Mouse (Mus musculus) intestine, embryonic 16.5 days (tissue): ENCODE measurements around the gene Prickle2. TPM values are rescaled to one million over a fixed set of nuclear protein-coding genes. Genes with fewer than 3 reads are reported as not detected.

Source experiments
- ATAC-seq: fragments of 200-750 bp; cut with Nextera tagmentation; 2 replicates; pipeline ENCODE4 v1.8.0; 2017; ENCODE audit warnings: moderate TSS enrichment, moderate library complexity
- H3K27ac ChIP-seq: fragments of 300-500 bp; sonication (generic); 2 replicates; pipeline ENCODE4 v1.5.1; 2014; ENCODE audit warnings: mild to moderate bottlenecking, low read length
- H3K27me3 ChIP-seq: fragments of 300-500 bp; sonication (generic); replicated peaks from 2 replicates; pipeline ENCODE4 v1.6.1; 2014; ENCODE audit warnings: low read length, control low read depth, mixed read lengths; ENCODE audit not compliant: control insufficient read depth, insufficient read depth
- H3K36me3 ChIP-seq: fragments of 300-500 bp; sonication (generic); 2 replicates; pipeline ENCODE4 v1.6.1; 2014; ENCODE audit warnings: low read length, control low read depth; ENCODE audit not compliant: control insufficient read depth, insufficient read depth
- H3K4me1 ChIP-seq: fragments of 300-500 bp; sonication (generic); 2 replicates; pipeline ENCODE4 v1.6.1; 2014; ENCODE audit warnings: low read length, control low read depth, mixed read lengths; ENCODE audit not compliant: control insufficient read depth, insufficient read depth
- H3K4me2 ChIP-seq: fragments of 300-500 bp; sonication (generic); 2 replicates; pipeline ENCODE4 v1.6.1; 2014; ENCODE audit warnings: low read depth, low read length, control low read depth
- H3K4me3 ChIP-seq: fragments of 300-500 bp; sonication (generic); 2 replicates; pipeline ENCODE4 v1.5.1; 2014; ENCODE audit warnings: mild to moderate bottlenecking, low read length
- H3K9ac ChIP-seq: fragments of 300-500 bp; sonication (generic); 2 replicates; pipeline ENCODE4 v1.6.1; 2014; ENCODE audit warnings: low read depth, low read length
- H3K9me3 ChIP-seq: fragments of 300-500 bp; sonication (generic); 2 replicates; pipeline ENCODE4 v1.6.1; 2016; ENCODE audit warnings: low read length, control low read depth; ENCODE audit not compliant: control insufficient read depth
- WGBS: fragments of 180-500 bp; shearing (Covaris S2); extraction: QIAGEN DNeasy Blood & Tissue Kit; methylation state at CpG from one replicate; pipeline ENCODE4 v1.1.7; 2014; 5-methylcytosine and 5-hydroxymethylcytosine counted together
- polyA plus RNA-seq: library from polyadenylated mRNA; unstranded; fragments of >200 nt; fragmentation: Nextera tagmentation; extraction: Ambion mirVana; gene quantifications from 2 replicates; pipeline ENCODE4 v1.2.1, GENCODE M21; 2015

The Prickle2 gene
- polyA plus RNA-seq, 1 experiment from 2014 or later, result 5.5 TPM

- WGBS, result 73% methylated on average over 2 of the region's 2 CpGs
- ATAC-seq, result no peak
- H3K27ac ChIP-seq, result no peak overlapping the region
- H3K9me3 ChIP-seq, result no peaks in the 10 kb centered on the region
- no peak overlapping the region for H3K4me2 ChIP-seq
- H3K27me3 ChIP-seq, result no peaks in the 10 kb centered on the region
- H3K36me3 ChIP-seq, result no peaks in the 10 kb centered on the region
- no peak overlapping the region for H3K4me3 ChIP-seq
- no peaks in the 10 kb centered on the region for H3K4me1 ChIP-seq
- no peak overlapping the region for H3K9ac ChIP-seq
Observed at GRCm38 (mm10) chr6:92617183-92617582, 88.8 kb downstream of the Prickle2 start.

GRCm38 (mm10) chr6:92614771-92615170, 91.2 kb downstream of the Prickle2 start:
- Histone ChIP-seq H3K36me3 (no peaks in the 10 kb centered on the region), H3K27me3 (no peaks in the 10 kb centered on the region), H3K4me3 (no peak overlapping the region), H3K4me1 (peaks cover 1% of the 10 kb centered on the region; the same call in 1 of the 2 replicates), H3K9ac (no peak overlapping the region), H3K9me3 (no peaks in the 10 kb centered on the region), H3K4me2 (no peak overlapping the region), H3K27ac (no peak overlapping the region)
- WGBS, result 82% methylated on average over 3 of the region's 3 CpGs
- no peak for ATAC-seq

GRCm38 (mm10) chr6:92612151-92612769, 93.7 kb downstream of the Prickle2 start:
- H3K27me3 ChIP-seq, result no peaks in the 10 kb centered on the region
- no peak overlapping the region for H3K4me3 ChIP-seq
- H3K4me1 ChIP-seq, result peaks cover 14% of the 10 kb centered on the region
- H3K4me2 ChIP-seq, result no peak overlapping the region
- H3K36me3 ChIP-seq, result no peaks in the 10 kb centered on the region
- WGBS, result 52% methylated on average over 2 of the region's 2 CpGs
- H3K9me3 ChIP-seq, result no peaks in the 10 kb centered on the region
- H3K9ac ChIP-seq, result no peak overlapping the region
- no peak for ATAC-seq
- no peak overlapping the region for H3K27ac ChIP-seq

- H3K4me1 ChIP-seq, result peaks cover 17% of the 10 kb centered on the region
- no peak overlapping the region for H3K4me2 ChIP-seq
- no peak overlapping the region for H3K9ac ChIP-seq
- no peak overlapping the region for H3K4me3 ChIP-seq
- ATAC-seq, result 0 out of 2 replicates have a peak, but pooled peaks have one; percentile 26
- H3K36me3 ChIP-seq, result no peaks in the 10 kb centered on the region
- H3K27ac ChIP-seq, result 0 out of 2 replicates have a peak overlapping the region, but pooled peaks have one; percentile 71
- no peaks in the 10 kb centered on the region for H3K27me3 ChIP-seq
- 44% methylated on average over 9 of the region's 9 CpGs for WGBS
- no peaks in the 10 kb centered on the region for H3K9me3 ChIP-seq
Observed at GRCm38 (mm10) chr6:92609682-92610235, 96.2 kb downstream of the Prickle2 start.

GRCm38 (mm10) chr6:92609078-92609477, 96.9 kb downstream of the Prickle2 start:
- WGBS, result 52% methylated on average over 3 of the region's 3 CpGs
- H3K27me3 ChIP-seq, result no peaks in the 10 kb centered on the region
- H3K4me2 ChIP-seq, result no peak overlapping the region
- H3K4me3 ChIP-seq, result no peak overlapping the region
- peak overlapping the region; percentile 71 for H3K27ac ChIP-seq
- no peaks in the 10 kb centered on the region for H3K36me3 ChIP-seq
- peaks cover 17% of the 10 kb centered on the region for H3K4me1 ChIP-seq
- no peaks in the 10 kb centered on the region for H3K9me3 ChIP-seq
- ATAC-seq, result peak; percentile 58; the same call in 1 of the 2 replicates
- H3K9ac ChIP-seq, result no peak overlapping the region

GRCm38 (mm10) chr6:92605156-92605555, 100.8 kb downstream of the Prickle2 start:
- no peak overlapping the region for H3K4me2 ChIP-seq
- peaks cover 17% of the 10 kb centered on the region for H3K4me1 ChIP-seq
- H3K9me3 ChIP-seq, result no peaks in the 10 kb centered on the region
- no peak overlapping the region for H3K9ac ChIP-seq
- WGBS, result 39% methylated on average over 2 of the region's 2 CpGs
- H3K4me3 ChIP-seq, result no peak overlapping the region
- H3K27ac ChIP-seq, result peak overlapping the region; percentile 42
- ATAC-seq, result peak; percentile 53
- H3K36me3 ChIP-seq, result no peaks in the 10 kb centered on the region
- no peaks in the 10 kb centered on the region for H3K27me3 ChIP-seq

GRCm38 (mm10) chr6:92596340-92596739, 109.6 kb downstream of the Prickle2 start:
- Histone ChIP-seq H3K4me3 (no peak overlapping the region), H3K4me2 (no peak overlapping the region), H3K4me1 (no peaks in the 10 kb centered on the region), H3K9ac (no peak overlapping the region), H3K27me3 (no peaks in the 10 kb centered on the region), H3K27ac (no peak overlapping the region), H3K9me3 (no peaks in the 10 kb centered on the region), H3K36me3 (no peaks in the 10 kb centered on the region)
- WGBS, result 82% methylated on average over 3 of the region's 3 CpGs
- ATAC-seq, result no peak

- no peaks in the 10 kb centered on the region for H3K27me3 ChIP-seq
- WGBS, result 65% methylated on average over 5 of the region's 5 CpGs
- no peak overlapping the region for H3K27ac ChIP-seq
- H3K9ac ChIP-seq, result no peak overlapping the region
- no peaks in the 10 kb centered on the region for H3K36me3 ChIP-seq
- ATAC-seq, result no peak
- no peaks in the 10 kb centered on the region for H3K9me3 ChIP-seq
- H3K4me2 ChIP-seq, result no peak overlapping the region
- H3K4me3 ChIP-seq, result no peak overlapping the region
- H3K4me1 ChIP-seq, result no peaks in the 10 kb centered on the region
Observed at GRCm38 (mm10) chr6:92589381-92590065, 116.4 kb downstream of the Prickle2 start.

- ATAC-seq, result no peak
- Histone ChIP-seq H3K36me3 (no peaks in the 10 kb centered on the region), H3K9me3 (no peaks in the 10 kb centered on the region), H3K4me3 (no peak overlapping the region), H3K4me1 (no peaks in the 10 kb centered on the region), H3K27me3 (no peaks in the 10 kb centered on the region), H3K9ac (no peak overlapping the region), H3K27ac (no peak overlapping the region), H3K4me2 (no peak overlapping the region)
- WGBS, result 43% methylated on average over 1 of the region's 1 CpGs
Observed at GRCm38 (mm10) chr6:92584026-92584425, 121.9 kb downstream of the Prickle2 start.
